Mouse (Mus musculus): ENCODE measurements around the gene Ubald1. TPM values are rescaled to one million over a fixed set of nuclear protein-coding genes. Genes with fewer than 3 reads are reported as not detected.

The Ubald1 gene
- total RNA-seq, 2 experiments from 2014 or later, result 20.0 to 21.6 TPM

DNA sequence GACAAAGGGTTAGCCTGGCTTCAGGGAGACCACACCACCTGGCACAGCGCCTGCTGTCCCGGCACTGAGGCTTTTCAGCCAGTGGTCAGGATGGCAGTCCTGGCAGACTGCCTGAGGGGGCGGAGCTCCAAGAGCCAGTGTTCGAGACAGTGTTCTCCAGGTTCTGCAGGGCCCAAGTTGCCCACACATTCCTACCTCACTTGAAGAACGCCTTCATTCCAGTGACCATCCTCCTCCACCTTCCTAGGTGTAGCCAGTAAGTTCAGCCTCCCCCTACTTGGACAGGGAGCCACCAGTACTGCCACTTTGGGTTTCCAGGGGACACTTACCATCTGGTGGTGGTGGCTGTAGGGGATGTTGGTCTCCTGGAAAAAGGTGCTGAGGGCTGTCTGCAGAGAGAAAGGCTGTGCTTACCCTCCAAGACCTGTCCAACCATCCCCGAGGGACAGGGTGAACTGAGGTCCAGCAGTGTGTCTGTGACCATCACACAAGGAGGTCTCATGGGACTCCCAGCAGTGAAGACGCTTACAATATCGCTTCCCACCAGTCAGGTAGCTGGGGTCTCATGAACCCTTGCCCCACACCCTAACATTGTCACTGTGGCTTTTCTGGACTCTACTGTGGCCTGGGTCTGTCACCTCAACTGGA is 4.0 kb downstream of the Ubald1 start:
- intact Hi-C loops (cut with DNase I), result no loop called here
- DNase-seq, result peak in 1 of 2 experiments; percentile 63

DNA sequence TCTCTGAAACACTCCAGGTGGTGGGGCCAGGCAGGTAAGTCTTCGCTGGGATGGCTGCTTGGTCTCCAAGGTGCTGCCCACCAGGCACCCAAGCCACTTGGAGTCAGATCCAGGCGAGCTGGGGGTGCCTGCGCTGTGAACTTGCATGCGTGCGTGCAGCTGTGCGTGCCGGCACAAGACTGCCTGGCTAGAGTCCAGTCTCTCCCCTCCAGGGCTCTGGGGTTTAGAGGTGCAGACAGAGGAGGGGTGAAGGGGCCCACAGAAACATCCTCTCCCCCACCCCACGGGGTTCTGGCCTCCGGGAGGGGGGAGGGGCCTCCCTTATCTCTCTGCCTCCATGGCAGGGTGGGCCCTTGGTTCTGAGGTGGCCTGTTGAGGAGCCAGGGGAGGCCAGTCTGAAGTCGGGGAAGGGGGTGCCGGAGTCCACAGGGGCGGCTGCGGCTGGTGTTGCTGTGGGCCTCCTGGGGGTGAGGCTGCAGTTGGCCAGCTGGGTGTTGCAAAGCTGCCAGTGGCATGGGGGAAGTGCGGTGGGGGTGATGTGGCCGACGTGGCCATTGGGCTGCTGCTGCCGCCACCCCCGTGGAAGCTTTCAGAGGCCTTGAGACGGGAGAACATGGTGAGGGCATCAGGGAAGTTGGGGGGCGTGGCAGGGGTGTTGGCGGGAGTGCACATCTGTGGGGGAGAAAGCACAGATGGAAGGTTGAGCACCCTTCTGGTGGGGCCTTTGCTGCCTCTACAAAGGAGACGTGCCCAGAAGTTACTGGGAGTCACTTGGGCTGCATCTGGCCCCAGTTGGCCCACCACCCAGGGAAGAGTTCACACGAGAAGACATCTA is 4.7 kb downstream of the Ubald1 start:
- no peak for DNase-seq
- intact Hi-C loops (cut with DNase I), result no loop called here

DNA sequence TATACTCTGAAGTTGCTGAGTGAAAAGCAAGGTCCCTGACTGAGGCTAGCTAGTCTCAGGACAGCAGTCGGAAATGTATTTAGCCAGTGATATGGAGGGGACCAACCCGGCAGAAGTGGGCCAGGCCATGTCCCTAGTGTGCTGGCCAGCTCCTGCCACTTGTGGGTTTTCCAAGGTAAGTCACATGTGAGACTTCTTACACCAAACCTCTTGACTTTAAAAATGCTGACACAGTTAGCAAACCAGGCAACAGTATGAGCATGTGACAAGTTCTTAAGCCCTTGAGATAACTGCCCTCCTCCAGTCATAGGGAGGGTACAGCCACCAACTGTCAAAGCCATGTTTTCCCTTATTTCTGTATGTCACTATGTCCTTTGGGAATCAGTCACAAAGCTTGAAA is 8.2 kb downstream of the Ubald1 start:
- no peak for DNase-seq
- intact Hi-C loops (cut with DNase I), result no loop called here

- intact Hi-C loops (cut with DNase I), result no loop called here
- no peak for DNase-seq
Measured at GRCm38 (mm10) chr16:4870490-4870889, 9.6 kb downstream of the Ubald1 start.

- intact Hi-C loops (cut with DNase I), result loop anchor here (5.0 to 10.0 kb wide), 2 partner anchors 101 to 159 kb away; no protein-coding TSS in a partner anchor
- no peak for DNase-seq
Measured at GRCm38 (mm10) chr16:4866101-4866695, 13.9 kb downstream of the Ubald1 start.

DNA sequence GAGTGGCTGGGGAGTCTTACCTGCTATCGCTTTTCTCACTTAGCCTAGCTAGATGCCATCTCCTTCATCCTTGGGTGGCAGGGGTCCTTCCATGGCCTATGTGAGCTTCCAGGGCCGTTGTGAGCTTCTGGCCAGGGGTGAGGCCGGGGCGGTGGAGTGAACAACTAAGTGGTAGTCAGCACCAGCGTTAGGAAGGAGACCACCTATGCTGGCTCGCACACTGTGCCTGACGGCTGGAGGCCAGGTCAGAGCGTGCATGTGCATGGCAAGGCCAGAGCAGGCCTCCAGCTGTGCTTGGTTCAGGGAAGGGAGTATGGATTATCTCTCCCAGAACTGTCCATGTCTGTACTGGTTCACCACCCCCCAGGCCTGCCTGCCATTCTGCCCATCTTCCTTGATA is 16.4 kb downstream of the Ubald1 start:
- no peak for DNase-seq
- intact Hi-C loops (cut with DNase I), result loop anchor here (1.0 to 10.0 kb wide), 4 partner anchors 50 to 231 kb away; no protein-coding TSS in a partner anchor

DNA sequence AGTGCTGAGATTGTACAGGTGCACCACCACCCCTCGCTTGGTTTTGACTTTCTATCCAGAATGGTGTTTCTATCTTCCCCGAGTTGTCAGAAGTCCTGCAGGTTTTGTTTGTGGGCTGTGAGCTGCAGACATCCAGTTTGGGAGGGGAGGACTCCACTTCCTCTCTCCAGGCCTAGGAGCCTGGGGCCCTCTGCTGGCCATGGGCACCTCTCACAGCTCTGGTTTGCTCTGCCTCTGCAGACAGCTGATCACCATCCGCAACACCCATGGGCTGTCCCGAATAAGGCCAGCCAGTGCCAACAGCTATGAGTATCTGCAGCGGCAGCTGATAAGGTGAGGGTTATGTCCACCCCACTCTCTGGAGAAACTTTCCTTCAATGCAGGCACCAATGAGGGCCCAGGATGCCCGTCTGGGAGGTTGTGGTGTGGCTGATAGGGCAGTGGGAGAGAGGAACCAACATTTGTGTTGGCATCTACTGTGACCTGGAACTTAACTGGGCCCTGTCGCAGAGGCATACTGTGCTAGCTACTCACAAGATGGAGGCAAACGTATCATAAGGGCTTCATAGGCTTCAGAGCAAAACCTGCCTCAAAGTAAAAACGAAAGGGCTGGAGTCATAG is 17.1 kb downstream of the Ubald1 start:
- intact Hi-C loops (cut with DNase I), result loop anchor here (1.0 to 10.0 kb wide), 4 partner anchors 50 to 231 kb away; no protein-coding TSS in a partner anchor
- peak; percentile 73 to 75 for DNase-seq

GRCm38 (mm10) chr16:4861392-4861791 is 18.7 kb downstream of the Ubald1 start:
- no peak for DNase-seq
- intact Hi-C loops (cut with DNase I), result loop anchor here (5.0 to 10.0 kb wide), 3 partner anchors 97 to 229 kb away; no protein-coding TSS in a partner anchor

DNA sequence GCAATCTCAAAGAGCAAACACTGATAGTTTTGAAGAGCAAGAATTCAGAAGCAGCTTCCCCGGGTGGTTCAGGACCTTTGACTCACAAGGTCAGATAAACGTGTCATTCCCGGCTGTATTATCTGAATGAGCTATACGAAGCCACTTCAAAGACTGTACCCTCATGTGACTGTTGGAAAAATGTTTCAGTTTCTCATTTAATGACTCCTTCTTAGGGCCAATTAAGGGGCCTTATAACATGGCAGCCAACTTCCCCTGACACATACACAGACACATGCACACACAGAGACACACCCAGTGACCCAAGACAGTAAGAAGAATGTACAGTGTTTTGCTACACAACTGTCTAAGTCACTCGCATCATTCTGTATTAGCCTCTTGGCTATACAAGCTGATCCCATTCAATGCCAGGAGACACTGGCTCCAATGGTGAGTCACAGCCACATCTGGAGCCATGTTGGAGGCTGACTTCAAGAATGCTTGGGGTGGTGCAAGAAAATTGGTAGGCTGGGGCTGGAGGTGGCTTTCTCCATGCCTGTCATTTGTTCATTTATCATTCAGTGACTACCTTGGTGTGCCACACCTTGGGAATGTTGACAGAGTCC is 25.0 kb downstream of the Ubald1 start:
- DNase-seq, result no peak
- intact Hi-C loops (cut with DNase I), result no loop called here

DNA sequence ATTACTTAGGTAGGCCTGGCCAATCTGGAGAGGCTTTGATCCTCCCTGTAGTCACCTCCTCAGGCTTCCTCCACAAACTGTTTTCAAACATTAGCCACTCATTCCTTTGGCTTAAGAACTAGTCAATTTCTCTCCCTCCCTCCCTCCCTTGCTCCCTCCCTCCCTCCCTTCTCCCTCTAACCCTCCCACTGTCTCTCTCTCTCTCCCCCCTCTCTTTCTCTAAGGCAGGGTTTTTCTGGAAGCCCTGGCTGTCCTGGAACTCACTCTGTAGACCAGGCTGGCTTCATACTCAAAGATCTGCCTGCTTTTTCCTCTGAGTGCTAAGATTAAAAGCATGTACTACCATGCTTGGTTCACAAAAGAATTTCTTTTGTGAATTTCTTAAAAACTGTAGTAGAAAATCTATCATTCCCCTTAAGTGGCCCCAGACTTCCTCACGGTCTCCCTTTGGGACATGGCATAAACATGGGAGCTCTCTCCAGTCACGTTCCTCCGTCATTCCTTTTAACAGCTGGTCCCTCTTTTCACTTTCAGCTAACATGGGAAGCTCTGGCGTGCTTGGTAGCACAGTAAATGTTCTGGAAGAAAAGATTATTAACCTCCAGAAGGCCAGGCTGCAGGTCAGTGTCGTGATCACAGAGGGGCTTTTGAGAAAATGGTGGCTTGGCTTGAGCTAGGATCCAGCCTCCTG is 29.0 kb downstream of the Ubald1 start:
- intact Hi-C loops (cut with DNase I), result no loop called here

GRCm38 (mm10) chr16:4850361-4850760 is 29.8 kb downstream of the Ubald1 start:
- no peak for DNase-seq
- intact Hi-C loops (cut with DNase I), result no loop called here

More for the DNA sequence above, 29.0 kb downstream of the Ubald1 start:
- DNase-seq, result no peak

DNA sequence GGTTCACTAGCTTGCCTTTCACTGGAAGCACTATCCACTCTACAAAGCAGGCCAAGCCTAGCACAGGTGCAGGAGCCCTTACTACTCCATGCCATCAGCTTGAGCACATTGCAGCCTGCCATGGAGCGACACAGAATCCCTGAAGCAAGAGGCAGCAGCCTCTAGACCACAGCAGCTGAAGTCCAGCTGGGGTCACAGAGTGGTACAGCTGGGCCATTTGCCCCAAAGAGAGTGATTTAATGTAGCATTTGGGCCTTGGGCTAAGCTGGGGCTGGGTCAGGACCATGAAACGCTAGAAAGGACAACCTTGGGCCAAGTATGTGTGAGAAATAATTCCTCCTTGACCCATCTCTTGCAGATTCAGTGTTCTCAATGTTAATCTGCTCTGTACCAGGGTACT is 32.0 kb downstream of the Ubald1 start:
- DNase-seq, result no peak
- intact Hi-C loops (cut with DNase I), result no loop called here

GRCm38 (mm10) chr16:4847041-4847440 is 33.1 kb downstream of the Ubald1 start:
- intact Hi-C loops (cut with DNase I), result no loop called here
- DNase-seq, result no peak

DNA sequence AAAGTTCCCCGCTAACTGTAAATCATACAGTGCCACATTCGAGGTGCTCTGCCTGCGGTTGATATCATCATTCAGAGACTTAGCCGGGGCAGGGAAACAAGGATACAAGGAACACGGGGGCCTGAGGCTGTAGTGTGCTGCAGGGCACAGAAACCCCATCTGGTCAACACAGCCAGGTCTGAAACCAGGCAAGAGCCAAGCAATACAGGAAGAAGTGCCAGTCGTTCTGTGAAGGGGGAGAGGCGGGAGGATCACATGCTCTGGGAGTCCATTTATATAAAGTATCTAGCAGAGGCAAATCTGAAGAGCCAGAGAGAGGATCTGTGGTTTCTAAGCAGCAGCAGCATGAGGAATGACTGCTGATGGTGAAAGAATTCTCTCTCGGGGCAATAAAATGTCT is 39.9 kb downstream of the Ubald1 start:
- intact Hi-C loops (cut with DNase I), result no loop called here
- DNase-seq, result no peak

- no peak for DNase-seq
- intact Hi-C loops (cut with DNase I), result no loop called here
Measured at GRCm38 (mm10) chr16:4839552-4839951, 40.6 kb downstream of the Ubald1 start.

GRCm38 (mm10) chr16:4837631-4838030 is 42.5 kb downstream of the Ubald1 start:
- intact Hi-C loops (cut with DNase I), result no loop called here
- DNase-seq, result no peak

- intact Hi-C loops (cut with DNase I), result no loop called here
- DNase-seq, result no peak
Measured at GRCm38 (mm10) chr16:4835191-4835590, 44.9 kb downstream of the Ubald1 start, which contains the start of gene 4930562C15Rik. TSS of gene 4930562C15Rik (plus strand) at chr16:4835416.

DNA sequence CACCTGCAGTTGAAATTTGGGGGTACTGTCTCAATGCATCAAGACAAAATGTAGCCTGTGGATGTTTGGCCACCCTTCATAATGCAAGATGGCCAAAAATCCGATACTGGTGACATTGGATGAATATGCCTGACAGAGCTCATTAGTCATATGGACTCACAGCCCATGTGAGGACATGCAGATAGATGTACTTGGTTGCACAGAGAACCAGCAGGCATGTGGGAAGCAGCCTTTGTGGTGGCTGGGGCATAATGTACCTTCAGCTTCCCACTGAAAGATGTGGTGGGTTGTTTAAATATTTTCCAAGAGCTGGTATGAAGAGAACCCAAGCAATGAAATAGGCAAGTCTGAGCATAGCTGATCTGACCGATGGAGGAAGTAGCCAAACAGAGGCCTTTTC is 46.3 kb downstream of the Ubald1 start:
- intact Hi-C loops (cut with DNase I), result no loop called here
- DNase-seq, result no peak

DNA sequence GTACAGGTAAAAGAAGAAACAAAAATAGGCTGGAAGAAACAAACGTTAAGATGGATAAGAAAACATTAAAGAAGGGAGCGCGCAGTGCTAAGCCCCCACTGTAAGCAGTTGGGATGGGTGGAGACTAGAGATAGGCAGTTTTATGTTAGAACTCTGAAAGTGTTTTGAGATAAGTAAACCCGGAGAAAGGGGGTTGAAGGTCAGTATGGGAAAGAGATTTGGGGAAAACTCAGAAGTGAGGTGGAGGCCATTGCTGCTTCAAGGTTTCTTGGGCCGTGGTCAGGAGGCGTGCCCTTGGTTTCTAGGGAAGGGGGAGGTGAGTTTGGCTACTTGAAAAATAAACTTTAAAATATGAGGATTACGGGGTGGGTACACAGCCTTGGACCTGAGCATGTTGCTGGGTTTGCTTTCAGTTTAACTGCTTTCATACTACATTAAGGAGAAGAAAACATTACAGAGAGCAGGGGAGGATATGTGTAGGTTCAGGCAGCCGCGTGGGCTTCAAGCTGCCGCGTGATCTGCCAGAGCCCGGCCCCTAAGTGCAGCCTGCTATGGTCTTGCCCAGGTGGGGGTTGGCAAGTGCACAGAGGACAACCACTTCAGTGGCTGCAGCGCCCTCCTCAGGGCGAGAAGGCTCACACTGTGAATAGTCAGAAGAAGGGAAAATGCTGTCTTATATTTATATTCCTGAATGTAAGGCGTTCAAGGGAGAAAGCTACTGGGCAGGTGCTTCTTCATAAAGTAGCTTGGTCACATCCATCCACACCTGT is 48.3 kb downstream of the Ubald1 start:
- intact Hi-C loops (cut with DNase I), result no loop called here
- no peak for DNase-seq
